Mouse (Mus musculus) embryo, embryonic 10 days (tissue): ENCODE measurements at regions not wholly inside any gene's neighbourhood (a gene's known extent, or its start where the extent isn't known, plus 50 kb on each side); places are given as distances from the start of the nearest gene placed in this dataset.
A peak's percentile ranks its signal among the peaks of the same experiment; 100 is the strongest.
"Not testable (repeated sequence)": the region's sequence is repeated elsewhere in the genome, so short reads cannot be mapped to it uniquely, and the experiment has no call there.

Experiments used
- DNase-seq: peaks from one replicate; pipeline ENCODE4 v3.0.0-alpha.2; 2015; ENCODE audit warnings: low spot score

DNA sequence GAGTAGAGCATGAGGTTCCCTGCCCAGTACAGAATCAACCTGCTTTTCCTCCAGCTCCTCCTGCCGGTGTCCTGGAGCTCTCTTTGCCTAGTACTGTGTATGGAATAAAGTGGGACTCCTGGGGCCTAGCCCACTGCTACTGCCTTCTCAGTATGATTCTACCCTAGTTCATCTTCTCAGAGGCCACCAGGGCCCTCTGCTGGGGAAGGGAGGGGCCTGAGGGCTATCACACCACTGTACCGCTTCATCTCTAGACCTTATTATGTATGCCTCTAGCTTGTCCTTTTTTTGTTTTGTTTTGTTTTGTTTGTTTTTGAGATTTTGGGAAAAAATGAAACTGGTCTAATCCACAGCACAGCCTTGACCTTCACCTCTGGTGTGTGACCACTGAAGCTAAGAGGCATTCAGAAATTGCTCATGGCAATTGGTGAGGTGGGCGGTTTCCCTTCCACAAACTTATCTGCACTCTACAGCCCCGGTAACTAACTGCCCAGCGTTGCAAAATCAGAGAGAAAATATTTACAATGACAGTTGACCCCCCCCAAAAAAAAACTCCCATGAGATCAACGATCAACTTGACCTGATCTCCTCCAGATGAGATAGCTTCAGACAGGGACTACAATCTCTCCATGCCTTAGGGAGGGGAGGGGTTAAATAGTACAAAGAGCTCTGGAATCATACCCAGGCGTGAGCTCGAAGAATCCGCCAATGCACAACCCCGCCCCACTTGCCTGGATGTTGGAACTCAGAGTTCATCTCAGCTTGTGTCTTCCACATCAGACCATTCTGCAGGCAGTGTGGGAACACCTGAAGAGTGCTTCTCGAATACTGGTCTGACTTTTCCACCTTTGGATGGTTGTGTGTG is 168.8 kb downstream of the Tomm20 start:
- DNase-seq, result no peak

DNA sequence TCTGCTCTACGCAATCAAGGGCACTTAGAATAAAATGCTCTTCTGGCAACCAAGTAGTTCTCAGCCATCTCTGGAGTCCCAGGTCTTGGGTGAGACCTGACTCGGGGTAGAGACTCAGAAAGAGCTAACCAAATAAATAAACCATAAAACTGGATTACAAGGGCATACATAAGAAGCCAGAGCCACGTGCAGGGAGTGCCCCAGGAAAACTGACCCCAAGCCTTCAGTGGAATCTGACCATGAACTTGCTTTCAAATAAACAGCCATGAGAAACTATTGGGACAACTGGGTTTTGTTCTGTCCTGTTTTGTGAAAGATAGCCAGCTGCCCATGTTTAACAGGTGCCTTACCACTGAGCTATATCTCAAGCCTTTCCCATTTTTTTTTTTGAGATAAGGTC is 170.3 kb downstream of the Tomm20 start:
- no peak for DNase-seq

DNA sequence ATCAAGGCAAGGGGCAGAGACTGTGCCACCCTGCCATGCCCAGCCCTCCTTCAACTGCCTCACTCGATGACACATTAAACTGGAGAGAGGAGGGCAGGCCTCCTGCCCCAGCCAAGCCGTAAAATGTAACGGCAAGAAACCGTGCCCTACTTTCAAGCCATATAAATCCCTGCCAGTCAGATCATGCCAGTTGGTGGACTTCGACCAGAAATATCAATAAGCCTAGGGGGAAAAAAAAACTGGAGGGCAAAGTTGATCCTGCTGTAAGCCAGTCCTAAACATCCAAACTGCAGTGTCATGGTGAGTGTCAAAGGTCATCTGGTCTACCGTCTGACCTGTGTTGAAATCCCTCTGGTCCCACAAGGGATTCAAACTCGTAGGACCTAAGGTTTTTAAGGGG is 170.8 kb downstream of the Tomm20 start:
- no peak for DNase-seq

DNA sequence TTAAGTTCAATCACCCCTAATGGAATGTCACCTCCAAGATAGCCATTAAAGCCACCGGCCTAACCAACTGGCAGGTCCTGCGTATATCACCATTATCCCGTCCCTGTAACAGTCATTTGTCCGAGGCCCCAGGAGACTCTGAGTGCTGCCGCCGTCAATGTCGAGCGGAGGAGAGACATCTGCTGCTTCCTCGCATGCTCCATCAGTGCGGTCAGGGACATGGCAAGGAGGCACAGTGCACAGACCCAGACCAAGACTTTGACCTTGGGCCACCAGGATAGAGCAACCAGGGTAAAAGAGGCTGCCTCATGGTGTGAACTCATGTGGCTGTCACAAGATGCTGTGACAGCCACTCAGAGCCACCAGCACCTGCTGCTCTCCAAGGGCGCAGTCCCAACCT is 172.9 kb downstream of the Tomm20 start:
- DNase-seq, result no peak

DNA sequence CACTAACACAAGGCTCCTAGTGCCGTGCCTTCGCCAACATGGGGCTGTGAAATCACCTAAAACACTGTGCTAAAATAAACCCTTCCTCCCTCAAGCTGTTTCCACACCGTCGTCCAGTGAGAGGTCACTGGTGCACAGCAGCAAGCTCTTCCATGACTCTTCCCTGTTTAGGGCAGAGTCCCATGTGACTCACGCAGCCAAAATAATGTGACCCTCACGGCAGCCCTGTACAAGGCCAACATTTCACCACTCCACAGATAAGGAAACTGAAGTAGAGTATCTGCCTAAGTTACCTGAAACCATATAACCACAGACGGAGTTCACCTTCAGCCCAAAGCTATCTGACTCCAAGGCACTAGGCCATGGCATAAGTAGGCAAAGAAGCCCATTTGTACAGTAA is 173.4 kb downstream of the Tomm20 start:
- DNase-seq, result no peak

DNA sequence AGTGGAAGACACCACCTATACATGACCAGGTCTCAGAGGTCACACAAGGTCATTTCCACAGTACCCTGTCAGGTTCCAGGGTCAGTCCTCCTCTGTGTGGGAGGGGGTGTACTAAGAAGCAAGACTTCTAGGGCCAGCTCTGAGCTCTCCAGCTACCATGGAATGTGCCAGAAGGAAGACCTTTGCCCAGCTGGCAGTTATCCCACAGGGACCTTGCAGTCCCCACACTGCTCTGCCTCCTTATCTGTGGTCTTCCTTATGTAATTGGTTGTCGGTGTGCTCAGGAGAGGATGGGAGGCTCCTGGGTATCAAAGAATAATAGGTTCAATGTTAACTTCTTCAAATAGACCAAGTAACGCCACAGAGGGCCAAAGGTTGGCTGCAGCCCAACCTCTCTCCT is 175.3 kb downstream of the Tomm20 start:
- not testable (repeated sequence) for DNase-seq

DNA sequence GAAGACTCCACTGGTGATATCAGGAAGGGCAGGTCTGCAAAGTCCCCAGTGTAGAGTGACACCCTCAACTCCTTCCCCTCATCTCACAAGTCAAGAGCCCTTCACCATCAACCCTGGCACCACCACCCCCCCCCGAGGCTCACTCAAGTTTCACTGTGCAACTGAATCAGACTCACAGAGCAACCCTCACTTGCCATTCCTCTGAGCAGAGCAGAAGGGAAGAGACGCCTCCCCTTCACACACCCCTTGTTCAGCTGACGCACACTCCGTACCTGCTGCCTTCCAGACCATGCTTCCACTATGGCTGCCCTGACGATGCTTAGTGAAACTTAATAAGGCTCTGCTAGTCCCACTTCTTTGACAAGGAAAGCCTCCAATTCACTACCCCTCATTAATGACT is 174.4 kb upstream of the Irf2bp2 start:
- no peak for DNase-seq

DNA sequence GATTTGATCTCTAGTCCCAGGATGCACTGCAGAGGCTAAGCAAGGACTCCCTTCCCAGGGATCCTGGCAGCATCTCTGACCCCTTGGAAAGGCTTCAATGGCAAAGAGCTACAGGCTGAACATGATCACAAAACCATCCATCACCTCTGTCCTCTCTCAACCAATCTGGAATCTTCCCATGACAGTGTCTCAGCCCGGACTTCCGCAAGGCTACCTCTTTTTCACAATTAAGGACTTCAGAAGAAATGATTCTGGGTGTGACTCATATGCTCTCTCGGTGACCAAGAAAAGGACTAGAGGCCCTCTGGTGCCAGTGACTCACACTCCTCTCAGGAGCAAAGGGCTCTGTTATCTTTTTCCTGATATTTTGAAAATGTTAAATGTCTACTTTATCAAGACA is 173.6 kb upstream of the Irf2bp2 start:
- DNase-seq, result no peak

DNA sequence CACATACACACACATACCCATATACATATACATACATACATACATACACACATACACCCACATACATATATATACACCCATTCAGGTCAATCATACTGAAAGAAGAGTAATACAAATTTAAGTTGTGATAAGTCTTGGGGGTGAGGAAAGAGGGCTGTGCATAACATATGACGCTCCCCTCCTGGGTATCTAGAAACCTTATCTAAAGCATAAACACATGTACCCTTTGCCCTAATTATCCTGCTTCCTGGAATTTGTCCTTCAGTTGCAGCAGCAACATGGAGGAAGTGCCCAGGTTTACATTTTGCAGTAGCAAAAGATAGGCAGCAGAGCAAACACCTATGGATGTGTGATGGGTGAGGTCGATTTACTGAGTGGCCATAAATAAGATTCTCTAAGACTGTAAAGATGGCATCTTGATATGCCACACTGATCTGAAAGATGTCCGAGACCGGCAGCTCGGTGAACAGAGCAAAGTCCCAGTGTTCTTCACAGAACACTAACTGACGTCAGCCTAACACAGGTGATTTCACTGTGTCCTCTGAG is 172.0 kb upstream of the Irf2bp2 start:
- DNase-seq, result no peak

DNA sequence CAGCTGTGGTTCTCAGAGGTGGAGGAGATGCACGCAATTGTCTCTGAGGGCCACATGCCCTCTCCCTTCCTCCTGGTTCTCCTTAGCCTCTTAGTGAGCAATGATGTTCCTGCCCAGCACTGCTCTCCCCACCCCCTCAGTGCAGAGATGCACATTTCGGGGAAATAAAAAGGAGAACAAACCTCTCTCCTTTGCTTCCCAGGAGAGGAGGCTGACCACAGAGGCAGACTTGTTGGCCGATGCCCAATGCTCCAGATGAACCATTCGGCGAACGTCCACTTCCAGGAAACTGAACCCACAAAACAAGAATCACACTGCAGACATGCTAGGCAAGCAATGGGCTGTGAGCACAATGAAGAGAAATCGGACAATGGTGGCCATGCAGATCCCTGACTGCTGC is 169.8 kb upstream of the Irf2bp2 start:
- no peak for DNase-seq

DNA sequence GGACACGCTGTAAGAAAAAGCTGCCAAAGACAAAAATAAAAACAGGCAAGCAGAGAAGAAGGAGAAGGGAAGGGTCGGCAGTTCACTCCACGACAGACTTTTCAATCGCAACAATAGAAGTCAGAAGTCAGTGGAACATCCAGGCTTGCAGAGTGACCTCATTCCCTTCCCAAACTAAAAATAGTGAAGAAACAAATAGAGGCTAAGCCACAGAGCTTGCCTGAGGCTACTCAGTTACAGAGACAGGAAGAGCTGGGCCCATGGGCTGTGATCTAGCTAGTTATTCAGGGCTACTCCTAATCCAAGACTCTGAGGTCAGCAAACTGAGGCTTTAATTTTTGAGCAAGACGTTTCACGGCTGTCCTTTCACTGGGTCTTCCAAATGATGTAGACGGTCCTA is 165.9 kb upstream of the Irf2bp2 start:
- DNase-seq, result peak; percentile 29

DNA sequence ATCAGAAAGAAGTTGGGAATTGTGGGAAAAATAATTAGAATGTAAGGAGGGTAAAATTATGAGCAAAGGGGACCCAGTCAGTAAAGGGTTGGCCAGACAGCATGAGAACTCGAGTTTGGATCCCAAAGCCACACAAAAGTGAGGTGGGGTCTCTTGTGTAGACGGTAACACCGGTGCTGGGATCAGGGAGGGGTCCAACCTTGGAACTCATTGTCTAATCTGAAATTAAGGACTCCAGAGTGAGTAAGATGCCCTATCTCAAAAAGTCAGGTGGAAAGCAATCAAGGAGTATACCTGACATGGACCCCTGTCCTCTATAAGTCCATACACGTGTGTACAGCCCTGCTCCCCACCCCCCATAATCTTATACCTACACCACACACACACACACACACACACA is 165.2 kb upstream of the Irf2bp2 start:
- no peak for DNase-seq

DNA sequence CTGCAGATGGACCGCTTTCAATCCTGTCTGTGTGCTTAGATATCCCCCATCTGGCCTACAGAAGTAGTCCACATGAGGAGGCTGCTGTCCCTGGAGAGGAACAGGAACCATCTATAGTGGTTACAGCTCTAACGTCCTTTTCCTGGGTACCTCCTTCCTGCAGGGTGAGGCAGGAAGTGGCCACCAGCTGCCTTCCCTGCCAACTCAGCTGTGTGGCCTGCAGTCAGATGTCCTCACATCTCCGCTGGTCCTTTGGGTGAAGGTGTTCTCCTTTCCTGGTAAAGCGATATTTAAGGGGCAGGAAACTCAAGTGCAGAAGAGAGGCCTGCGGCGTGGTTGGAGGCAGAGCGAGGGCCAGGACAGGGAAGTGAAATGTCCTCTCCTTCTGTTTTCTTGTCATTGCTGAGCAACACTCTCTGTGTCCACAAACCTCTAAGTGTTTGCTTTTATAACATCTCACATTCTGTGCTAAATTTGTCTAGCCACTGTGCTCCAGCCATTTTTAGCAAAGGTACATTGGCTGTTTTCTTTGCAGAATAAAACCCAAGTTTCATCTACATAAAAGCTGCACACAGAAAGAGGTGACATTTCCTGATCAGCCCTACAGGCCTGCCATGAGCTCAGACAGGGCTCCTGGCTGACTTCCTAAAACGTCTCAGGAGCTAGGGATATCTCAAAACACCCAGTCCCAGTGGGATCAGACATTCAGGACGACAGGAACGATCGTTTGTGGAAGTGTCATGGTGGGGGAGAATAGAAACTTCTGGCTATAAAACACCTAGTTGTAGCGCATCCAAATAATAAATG is 164.4 kb upstream of the Irf2bp2 start:
- no peak for DNase-seq

DNA sequence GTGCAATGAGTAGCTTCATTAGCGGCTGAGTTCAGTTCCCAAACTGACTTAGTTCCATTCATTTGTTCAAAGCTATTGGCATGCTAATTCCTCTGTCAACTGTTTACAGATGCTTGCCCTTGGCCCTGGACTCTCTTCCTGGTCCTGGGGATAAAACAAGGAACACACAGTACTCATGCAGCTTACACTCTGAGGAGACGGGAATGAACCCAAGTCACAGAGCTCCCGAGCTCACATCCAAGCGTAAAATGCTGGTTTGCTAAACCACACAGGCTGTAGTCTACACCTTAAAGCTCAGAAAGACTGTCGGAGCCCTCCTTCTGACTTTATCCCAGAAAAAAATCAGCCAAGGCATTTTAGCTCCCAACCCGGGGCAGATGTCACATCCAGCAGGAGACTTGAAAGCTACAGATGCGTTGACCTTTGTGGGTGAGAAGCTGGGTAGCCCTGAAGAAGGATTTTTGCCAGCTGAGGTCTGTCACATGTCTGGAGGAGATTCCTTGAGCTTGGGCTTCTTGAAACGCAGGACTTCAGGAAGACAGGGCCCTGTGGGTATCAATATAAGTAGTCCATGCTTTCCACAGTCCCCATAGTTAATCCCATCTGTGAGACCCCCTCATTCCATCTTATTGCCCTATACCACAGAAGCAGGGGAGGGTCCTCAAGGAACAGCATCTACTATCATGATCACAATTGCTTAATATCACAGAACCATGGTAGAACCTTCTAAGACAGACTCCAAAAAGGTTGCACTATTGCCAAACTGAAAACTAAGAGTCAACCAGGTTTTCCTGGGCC is 162.7 kb upstream of the Irf2bp2 start:
- no peak for DNase-seq

DNA sequence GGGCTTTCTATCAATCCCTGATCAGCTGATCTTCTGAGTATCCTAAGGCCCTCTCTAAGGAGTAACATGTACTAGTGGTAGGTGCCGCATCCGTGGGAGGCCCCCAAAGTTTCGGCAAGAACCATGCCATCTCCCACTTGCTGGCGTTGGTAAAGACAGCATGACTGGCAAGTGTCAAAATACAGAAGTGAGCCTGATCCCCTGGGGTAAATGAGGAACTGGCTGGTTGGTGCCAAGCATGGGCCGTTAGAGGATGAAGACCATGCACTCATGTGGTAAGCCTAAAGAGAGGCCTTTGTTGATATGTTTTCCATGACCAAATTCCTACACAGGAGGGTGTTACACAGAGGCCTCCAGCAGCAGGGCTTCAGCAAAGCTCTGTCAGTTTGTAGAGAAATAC is 161.9 kb upstream of the Irf2bp2 start:
- no peak for DNase-seq

DNA sequence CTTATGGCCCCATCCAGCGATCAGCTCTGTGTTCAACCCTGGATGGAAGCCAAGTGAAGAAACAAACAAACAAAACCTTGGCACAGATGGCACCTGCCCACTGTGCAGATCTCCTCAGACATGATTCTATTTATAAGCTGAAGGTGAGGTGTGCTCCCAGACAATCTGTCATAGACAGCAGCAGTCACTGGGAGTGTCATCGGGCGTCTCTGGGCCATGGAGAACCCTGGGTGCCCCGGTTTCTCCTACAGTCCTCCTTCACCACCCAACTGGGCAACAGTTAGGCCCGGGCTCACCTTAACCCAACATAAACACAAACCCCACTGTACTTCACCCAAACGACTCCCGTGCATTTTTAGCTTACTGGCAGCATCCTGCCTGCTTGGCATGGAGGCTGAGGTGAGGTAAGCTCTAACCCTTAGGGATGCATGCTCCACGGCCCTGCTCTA is 160.6 kb upstream of the Irf2bp2 start:
- no peak for DNase-seq

DNA sequence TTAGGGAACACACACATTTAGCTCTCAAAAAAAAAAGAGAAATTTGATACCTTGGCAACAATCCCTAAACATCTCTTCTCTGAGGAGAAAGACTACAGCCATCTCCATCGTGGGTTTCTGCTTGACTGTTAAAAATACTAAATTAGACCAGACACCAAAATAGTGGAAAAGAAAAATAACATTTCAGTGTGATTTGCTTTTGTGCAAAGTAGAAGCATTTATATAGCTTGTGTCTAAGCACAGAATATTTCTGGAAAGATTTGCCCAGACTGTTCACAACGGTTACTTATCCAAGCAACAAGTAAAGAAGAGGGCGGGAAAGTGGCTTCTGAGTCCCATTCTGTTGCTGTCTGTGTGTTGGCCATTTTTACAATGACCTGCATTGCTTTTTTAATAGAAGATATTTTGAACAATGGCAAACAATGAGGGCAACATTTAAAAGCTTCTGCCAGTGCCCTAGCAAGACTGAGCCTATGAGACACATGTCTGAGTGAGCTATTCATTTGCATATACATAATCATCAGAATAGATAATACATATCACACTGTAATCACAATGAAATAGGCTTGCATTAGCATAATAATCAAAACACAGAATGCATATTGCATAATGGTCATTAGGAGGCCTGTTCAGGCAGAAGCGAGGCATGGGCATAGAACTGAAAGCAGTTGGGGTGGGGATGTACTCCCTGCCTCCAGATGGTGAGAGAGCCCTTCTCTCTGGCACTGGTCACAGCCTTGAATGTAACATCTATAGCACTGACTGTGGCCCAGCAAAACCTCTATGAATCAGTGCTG is 159.5 kb upstream of the Irf2bp2 start:
- DNase-seq, result no peak

DNA sequence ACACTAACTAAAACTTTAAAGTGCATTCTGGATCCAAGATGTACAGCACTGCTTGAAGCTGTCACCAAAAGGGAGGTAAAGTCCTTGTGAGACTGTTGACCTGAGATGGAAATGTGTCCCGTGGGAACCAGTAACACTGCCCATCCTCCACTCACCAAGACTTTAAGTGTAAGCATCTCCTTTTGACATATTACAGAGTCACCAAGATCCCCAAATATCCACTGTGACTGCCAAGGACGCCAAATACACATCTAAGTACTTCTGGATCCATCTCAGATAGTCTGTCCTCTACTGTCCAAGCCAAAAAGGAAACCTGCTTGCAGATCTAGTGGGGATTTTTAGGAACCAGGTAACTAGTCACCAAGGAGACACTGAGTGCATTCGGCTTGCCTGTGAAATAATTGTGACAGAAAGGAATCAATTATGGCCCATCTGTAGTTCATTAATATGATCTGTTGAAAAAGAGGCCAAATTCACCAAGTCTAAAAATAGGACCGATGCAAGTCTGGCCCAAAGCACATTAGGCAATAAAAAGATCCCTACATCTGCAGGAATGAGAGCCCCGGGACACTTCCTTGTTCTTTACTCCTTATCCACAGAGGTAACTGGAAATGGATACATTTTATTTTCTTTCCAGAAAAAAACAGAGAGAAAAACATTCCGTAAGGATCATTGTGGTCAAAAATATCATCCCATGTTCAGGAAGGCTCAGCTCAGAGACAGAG is 157.8 kb upstream of the Irf2bp2 start:
- no peak for DNase-seq

DNA sequence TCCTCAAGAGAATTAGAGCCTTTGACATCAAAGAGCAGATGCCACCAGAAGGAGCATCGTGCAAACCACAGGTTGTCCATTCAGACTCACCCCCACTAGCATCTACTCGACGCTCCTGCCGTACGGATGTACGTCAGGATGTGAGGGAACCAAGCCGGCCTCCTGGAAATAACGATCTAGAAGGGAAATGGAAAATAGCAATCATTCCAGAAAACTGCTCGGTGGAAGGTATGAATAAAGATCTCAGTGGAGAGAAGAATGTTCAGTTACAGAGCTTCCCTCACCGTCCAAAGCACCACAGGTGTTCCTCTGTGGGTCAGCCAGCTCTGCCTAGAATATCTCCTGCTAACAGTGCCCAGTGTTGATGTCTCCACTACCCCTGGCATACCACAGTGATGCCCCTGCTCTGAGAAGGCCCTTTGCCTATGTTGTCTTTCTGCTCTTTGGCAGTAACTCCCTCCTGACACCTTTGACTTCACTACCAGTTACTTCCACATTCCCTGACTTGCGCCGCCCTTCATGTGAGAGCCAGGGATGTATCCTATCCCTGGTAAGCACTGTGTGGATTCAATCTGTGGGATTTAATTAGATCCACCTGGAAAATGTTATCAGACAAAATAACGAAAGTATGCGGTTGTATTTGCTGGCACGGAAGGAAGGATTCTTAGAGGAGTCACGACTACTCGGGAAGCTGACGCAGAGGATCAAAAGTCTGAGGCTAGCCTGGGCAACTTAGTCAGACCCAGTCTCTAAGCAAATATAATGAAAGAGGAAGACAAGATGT is 152.4 kb upstream of the Irf2bp2 start:
- DNase-seq, result peak; percentile 41
